Mouse (Mus musculus) olfactory bulb, adult 2 months (tissue): ENCODE data around the gene Bcr.

Experiments
- CTCF ChIP-seq: fragments of 200-500 bp; IDR thresholded peaks from 2 replicates; pipeline ENCODE4 v1.5.1; 2012; ENCODE audit warnings: low read depth, mild to moderate bottlenecking, low read length, moderate library complexity; ENCODE audit not compliant: insufficient read depth
- POLR2A ChIP-seq: fragments of 200-500 bp; IDR thresholded peaks from 2 replicates; pipeline ENCODE4 v1.6.1; 2012; ENCODE audit warnings: mild to moderate bottlenecking, low read depth, low read length, moderate library complexity; ENCODE audit not compliant: insufficient read depth

DNA sequence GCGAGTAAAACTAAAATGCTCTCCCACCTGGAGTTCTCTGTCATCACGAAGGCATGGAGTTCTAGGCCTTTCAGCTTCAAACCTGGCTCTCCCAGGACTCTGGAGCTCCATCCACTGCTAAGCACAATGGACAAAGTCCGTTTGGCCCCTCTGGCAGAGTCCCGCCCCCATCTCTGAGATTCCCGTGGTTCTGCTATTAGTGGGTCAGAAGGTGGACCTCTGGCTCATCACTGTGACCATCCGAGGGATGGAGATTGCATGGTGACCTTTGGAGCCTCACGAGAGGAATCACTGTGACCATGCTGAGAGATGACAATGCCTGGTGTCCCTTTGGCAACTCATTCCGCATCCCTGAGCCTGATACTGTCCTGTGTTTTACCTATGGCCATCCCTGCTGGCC, 7.5 kb upstream of the Bcr start:
- no peak for TF ChIP-seq CTCF
- no peak for TF ChIP-seq POLR2A
